Mouse (Mus musculus) C2C12 (cell line): ENCODE measurements around the gene Cdc42ep4.

Experiments used
- CEBPB ChIP-seq: IDR thresholded peaks from one replicate; pipeline ENCODE4 v1.6.1; 2011; ENCODE audit warnings: low read depth, mild to moderate bottlenecking, control low read depth, moderate library complexity
- CTCF ChIP-seq: IDR thresholded peaks from one replicate; pipeline ENCODE4 v1.5.1; 2011; ENCODE audit not compliant: control insufficient read depth, insufficient read depth, insufficient read length
- MAX ChIP-seq: IDR thresholded peaks from one replicate; pipeline ENCODE4 v1.6.1; 2011; ENCODE audit warnings: mild to moderate bottlenecking, control low read depth
- MYOD1 ChIP-seq: IDR thresholded peaks from one replicate; pipeline ENCODE4 v1.6.1; 2011; ENCODE audit warnings: low read depth; ENCODE audit not compliant: control insufficient read depth, insufficient read length
- MYOG ChIP-seq: IDR thresholded peaks from one replicate; pipeline ENCODE4 v1.6.1; 2011; ENCODE audit not compliant: control insufficient read depth, insufficient read length; ENCODE audit errors: extremely low read depth
- USF1 ChIP-seq: IDR thresholded peaks from one replicate; pipeline ENCODE4 v1.6.1; 2011; ENCODE audit warnings: low read depth, mild to moderate bottlenecking, control low read depth, moderate library complexity

DNA sequence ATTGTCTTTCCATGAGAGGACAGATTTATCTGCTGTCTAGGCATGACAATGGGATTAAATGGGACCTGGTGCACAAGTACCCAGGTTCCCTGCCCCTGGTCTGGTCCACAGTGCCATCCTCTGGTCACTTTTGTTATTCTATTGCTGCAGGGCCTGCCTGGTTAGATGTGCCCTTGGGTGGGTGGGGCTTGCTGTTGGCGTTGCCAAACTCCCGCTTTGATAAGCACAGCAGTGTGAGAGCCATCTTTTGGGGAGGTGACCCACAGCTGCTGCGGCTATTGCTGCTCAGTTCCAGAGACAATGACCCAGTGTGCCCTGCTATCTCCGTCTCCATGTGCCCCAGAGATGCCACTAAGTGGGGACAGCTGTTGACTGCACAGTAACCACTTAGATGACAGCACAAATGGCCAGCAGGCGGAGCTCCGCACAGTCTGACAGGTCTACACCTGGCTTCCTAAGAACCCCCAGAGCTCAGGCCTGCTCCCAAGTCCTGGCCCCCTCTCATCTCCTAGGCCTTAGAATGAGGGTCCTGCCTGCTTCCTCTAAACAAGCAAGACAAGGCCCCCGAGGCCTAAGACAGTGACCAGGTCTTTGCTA, 36.5 kb downstream of the Cdc42ep4 start:
- TF ChIP-seq CTCF (no peak), MAX (no peak), MYOG (no peak), USF1 (no peak), MYOD1 (no peak), CEBPB (no peak)
